Mouse (Mus musculus) C2C12 (cell line): ENCODE measurements around the gene Baz2a.

Source experiments
- CEBPB ChIP-seq: IDR thresholded peaks from one replicate; pipeline ENCODE4 v1.6.1; 2011; ENCODE audit warnings: low read depth, mild to moderate bottlenecking, control low read depth, moderate library complexity
- CTCF ChIP-seq: IDR thresholded peaks from one replicate; pipeline ENCODE4 v1.5.1; 2011; ENCODE audit not compliant: control insufficient read depth, insufficient read depth, insufficient read length
- MAX ChIP-seq: IDR thresholded peaks from one replicate; pipeline ENCODE4 v1.6.1; 2011; ENCODE audit warnings: mild to moderate bottlenecking, control low read depth

DNA sequence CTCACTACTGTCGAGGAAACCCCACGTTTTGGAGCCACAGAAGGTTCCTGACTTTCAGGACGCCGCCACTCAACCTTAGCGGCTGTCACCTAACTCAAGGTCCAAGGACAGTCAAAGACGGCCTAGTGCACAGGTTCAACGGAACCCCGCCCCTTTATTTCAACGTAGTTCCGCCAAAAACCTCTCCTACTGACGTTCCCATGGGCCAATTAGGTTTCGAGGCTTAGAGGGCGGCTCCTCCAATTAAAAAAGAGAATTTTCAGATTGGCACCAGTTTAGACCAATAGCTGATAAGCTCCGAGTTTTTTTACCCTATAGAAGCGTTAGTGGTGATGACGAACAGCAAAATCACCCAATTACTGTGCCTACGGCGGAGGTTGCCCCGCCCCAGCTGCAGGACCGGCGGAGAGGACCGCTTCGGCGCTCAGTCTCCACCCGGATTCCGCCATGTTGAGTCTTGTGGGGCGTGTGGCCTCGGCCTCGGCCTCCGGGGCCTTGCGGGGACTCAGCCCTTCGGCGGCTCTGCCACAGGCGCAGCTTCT is 8.4 kb upstream of the Baz2a start, which contains the start of gene Atp5b:
- no peak for TF ChIP-seq CTCF
- no peak for TF ChIP-seq CEBPB
- peak; percentile 58 for TF ChIP-seq MAX
